Mouse (Mus musculus): ENCODE data around the gene Olfr1101. TPM values are rescaled to one million over a fixed set of nuclear protein-coding genes. Genes with fewer than 3 reads are reported as not detected.

Olfr1101 gene
- total and polyA plus RNA-seq, 3 experiments: not detected

DNA sequence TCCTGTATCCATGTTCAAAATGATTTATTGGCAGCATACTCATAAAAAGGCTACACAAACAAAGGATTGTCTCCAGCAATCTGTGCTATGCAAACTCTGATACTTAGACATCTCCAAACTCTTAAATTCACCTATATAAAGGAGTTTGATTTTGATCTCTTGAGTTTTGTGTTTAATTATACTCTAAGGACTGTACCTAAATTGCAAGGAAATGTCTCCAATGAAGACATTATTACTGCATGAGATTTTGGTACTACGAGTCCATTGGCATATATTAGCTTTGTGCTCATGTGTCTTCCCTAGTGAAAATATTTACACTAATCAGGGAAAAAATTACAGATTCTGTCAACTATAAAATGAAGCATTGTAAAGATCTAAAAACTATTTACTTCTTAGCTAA is 36.0 kb upstream of the Olfr1101 start, which contains the start of gene Olfr1104:
Gene Olfr1104 (minus strand): TSS at position 101 of the 400 bp plus-strand sequence.
- H3K27me3 ChIP-seq (replicated peaks): no peaks in the 10 kb centered on the region
- in situ Hi-C loops (cut with MboI; ENCODE audit: low pct_ligation_motif_present, low pct_unique_long_range_greater_than_20kb, low sequenced_read_pairs) (no loop called here), dilution Hi-C loops (cut with MboI; ENCODE audit: extremely low pct_ligation_motif_present, extremely low pct_unique_long_range_greater_than_20kb, low sequenced_read_pairs) (no loop called here)
- H3K4me2 ChIP-seq (ENCODE audit: insufficient read depth, low read depth, poor library complexity, severe bottlenecking): no peak within 1 kb of the TSS
- no peaks in the 10 kb centered on the region for H3K79me2 ChIP-seq (replicated peaks; ENCODE audit: control insufficient read depth, extremely low read depth, insufficient read depth, poor library complexity, severe bottlenecking)
- no peaks in the 10 kb centered on the region for H3K36me3 ChIP-seq (replicated peaks in 1 of 2; ENCODE audit: control insufficient read depth in 1 of 2, insufficient read depth in 1 of 2, low read length in 1 of 2)
- no peak within 1 kb of the TSS for H3K4me3 ChIP-seq (replicated peaks in 1 of 3; ENCODE audit: low read depth in 2 of 3, low read length in 2 of 3, poor library complexity in 1 of 3)
- no peaks in the 10 kb centered on the region for H3K4me1 ChIP-seq (ENCODE audit: control insufficient read depth in 1 of 2, insufficient read depth in 2 of 2)
- H3K9ac ChIP-seq (ENCODE audit: insufficient read depth, low read depth): no peak within 1 kb of the TSS
- H3K27ac ChIP-seq (ENCODE audit: insufficient read depth, low read depth): no peak within 1 kb of the TSS
- no peak for DNase-seq (ENCODE audit: extremely low read depth)
- TF ChIP-seq RCOR1 (conservative IDR thresholded peaks at IDR 0.05; ENCODE audit: low read depth, low read length): no peak
- no peak for TF ChIP-seq POLR2AphosphoS2 (IDR thresholded peaks at IDR 0.05; ENCODE audit: low read depth, low read length)
- TF ChIP-seq ELF1 (IDR thresholded peaks at IDR 0.05; ENCODE audit: low read depth, low read length): no peak
- TF ChIP-seq GABPA (IDR thresholded peaks at IDR 0.05; ENCODE audit: insufficient replicate concordance, low read depth, low read length): no peak
- no peak for TF ChIP-seq ZKSCAN1 (IDR thresholded peaks at IDR 0.05; ENCODE audit: borderline replicate concordance, low read depth, low read length)
- TF ChIP-seq CHD2 (IDR thresholded peaks at IDR 0.05; ENCODE audit: low read length): no peak
- TF ChIP-seq TBP (conservative IDR thresholded peaks at IDR 0.05; ENCODE audit: low read depth, low read length): no peak
- TF ChIP-seq POLR2A (IDR thresholded peaks at IDR 0.05; ENCODE audit: low read depth, low read length): no peak
- no peak for TF ChIP-seq MAZ (IDR thresholded peaks at IDR 0.05; ENCODE audit: low read depth, low read length)
- TF ChIP-seq JUND (conservative IDR thresholded peaks at IDR 0.05; ENCODE audit: low read depth, low read length): no peak
- TF ChIP-seq MEF2A (IDR thresholded peaks at IDR 0.05; ENCODE audit: borderline replicate concordance, low read depth, low read length): no peak
- TF ChIP-seq KAT2A (IDR thresholded peaks at IDR 0.05; ENCODE audit: insufficient replicate concordance, low read length): no peak
- no peak for TF ChIP-seq EP300 (IDR thresholded peaks at IDR 0.05; ENCODE audit: low read length)
- TF ChIP-seq USF2 (conservative IDR thresholded peaks at IDR 0.05; ENCODE audit: low read depth, low read length): no peak
- no peak for TF ChIP-seq ZMIZ1 (IDR thresholded peaks at IDR 0.05; ENCODE audit: low read depth, low read length)
- TF ChIP-seq UBTF (IDR thresholded peaks at IDR 0.05; ENCODE audit: low read depth, low read length): no peak
- no peak for TF ChIP-seq NRF1 (IDR thresholded peaks at IDR 0.05; ENCODE audit: low read depth, low read length)
- peaks cover 5% of the 10 kb centered on the region for H3K9me3 ChIP-seq (replicated peaks; ENCODE audit: low read length)

DNA sequence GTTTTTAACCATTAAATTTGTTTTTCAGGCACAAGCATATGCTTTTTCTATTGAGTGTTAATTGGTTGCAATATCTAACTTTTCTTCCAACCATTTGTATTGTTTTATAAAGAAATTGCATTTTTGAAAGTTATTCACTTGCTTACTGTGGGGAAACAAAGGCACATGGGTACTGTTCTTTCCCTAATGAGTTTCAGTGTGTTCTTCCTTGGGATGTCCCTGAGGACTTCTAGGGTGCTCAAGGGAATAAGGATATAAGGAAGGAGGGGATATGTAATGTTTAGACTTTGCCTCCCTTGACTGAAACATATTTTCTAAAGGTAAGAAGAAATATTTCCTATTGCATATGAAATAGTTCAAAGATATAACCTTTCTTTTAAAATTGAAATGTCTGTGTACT is 7.1 kb upstream of the Olfr1101 start, which contains the start of gene Olfr1102:
Gene Olfr1102 (plus strand): TSS at position 301 of the 400 bp plus-strand sequence.
- no peaks in the 10 kb centered on the region for H3K4me1 ChIP-seq (ENCODE audit: control insufficient read depth in 1 of 2, insufficient read depth in 2 of 2)
- no peaks in the 10 kb centered on the region for H3K27me3 ChIP-seq (replicated peaks)
- H3K9me3 ChIP-seq (replicated peaks; ENCODE audit: low read length): peaks cover 12% of the 10 kb centered on the region
- TF ChIP-seq ZNF384 (IDR thresholded peaks at IDR 0.05; ENCODE audit: low read depth, low read length): no peak
- no peak for TF ChIP-seq USF2 (conservative IDR thresholded peaks at IDR 0.05; ENCODE audit: low read depth, low read length)
- no peak for TF ChIP-seq TCF12 (IDR thresholded peaks at IDR 0.05; ENCODE audit: low read depth, low read length)
- TF ChIP-seq ZKSCAN1 (IDR thresholded peaks at IDR 0.05; ENCODE audit: borderline replicate concordance, low read depth, low read length): no peak
- TF ChIP-seq E2F4 (IDR thresholded peaks at IDR 0.05; ENCODE audit: insufficient replicate concordance, low read depth, low read length): no peak
- TF ChIP-seq BHLHE40 (IDR thresholded peaks at IDR 0.05; ENCODE audit: low read depth, low read length): no peak
- no peak for TF ChIP-seq CTCF (conservative IDR thresholded peaks at IDR 0.05 in 1 of 2, IDR thresholded peaks at IDR 0.05 in 1 of 2; ENCODE audit: low read depth in 2 of 2, low read length in 2 of 2)
- H3K4me3 ChIP-seq (replicated peaks in 1 of 3; ENCODE audit: low read depth in 2 of 3, low read length in 2 of 3, poor library complexity in 1 of 3): no peak within 1 kb of the TSS
- in situ Hi-C loops (cut with MboI; ENCODE audit: low pct_ligation_motif_present, low pct_unique_long_range_greater_than_20kb, low sequenced_read_pairs) (no loop called here), dilution Hi-C loops (cut with MboI; ENCODE audit: extremely low pct_ligation_motif_present, extremely low pct_unique_long_range_greater_than_20kb, low sequenced_read_pairs) (no loop called here)
- H3K79me2 ChIP-seq (replicated peaks; ENCODE audit: control insufficient read depth, extremely low read depth, insufficient read depth, poor library complexity, severe bottlenecking): no peaks in the 10 kb centered on the region
- H3K4me2 ChIP-seq (ENCODE audit: insufficient read depth, low read depth, poor library complexity, severe bottlenecking): no peak within 1 kb of the TSS
- H3K9ac ChIP-seq (ENCODE audit: insufficient read depth, low read depth): no peak within 1 kb of the TSS
- DNase-seq (ENCODE audit: extremely low read depth): no peak
- no peak within 1 kb of the TSS for H3K27ac ChIP-seq (ENCODE audit: insufficient read depth, low read depth)
- H3K36me3 ChIP-seq (replicated peaks in 1 of 2; ENCODE audit: control insufficient read depth in 1 of 2, insufficient read depth in 1 of 2, low read length in 1 of 2): no peaks in the 10 kb centered on the region
